Mouse (Mus musculus) kidney, postnatal 0 days (tissue): ENCODE data around the gene Sox5. TPM values are rescaled to one million over a fixed set of nuclear protein-coding genes. Genes with fewer than 3 reads are reported as not detected.

ENCODE experiments used
- ATAC-seq: fragments of 200-750 bp; cut with Nextera tagmentation; replicated peaks from 2 replicates; pipeline ENCODE4 v1.8.0; 2017; ENCODE audit warnings: low read depth, moderate number of reproducible peaks, moderate TSS enrichment, moderate library complexity; ENCODE audit not compliant: low FRiP score
- DNase-seq: peaks from one replicate; pipeline ENCODE4 v3.0.0-alpha.2; 2016; ENCODE audit warnings: low spot score
- H3K27ac ChIP-seq: fragments of 300-500 bp; sonication (generic); 2 replicates; pipeline ENCODE4 v1.5.1; 2014; ENCODE audit warnings: mild to moderate bottlenecking
- H3K27me3 ChIP-seq: fragments of 300-500 bp; sonication (generic); 2 replicates; pipeline ENCODE4 v1.6.1; 2014; ENCODE audit warnings: low read length, mixed read lengths; ENCODE audit not compliant: insufficient read depth
- H3K36me3 ChIP-seq: fragments of 300-500 bp; sonication (generic); 2 replicates; pipeline ENCODE4 v1.6.1; 2014; ENCODE audit warnings: low read length, mixed read lengths; ENCODE audit not compliant: insufficient read depth
- H3K4me1 ChIP-seq: fragments of 300-500 bp; sonication (generic); replicated peaks from 2 replicates; pipeline ENCODE4 v1.6.1; 2014; ENCODE audit warnings: antibody characterized with exemption, low read length, mixed read lengths; ENCODE audit not compliant: insufficient read depth
- H3K4me2 ChIP-seq: fragments of 300-500 bp; sonication (generic); 2 replicates; pipeline ENCODE4 v1.6.1; 2014; ENCODE audit warnings: mild to moderate bottlenecking, low read length, moderate library complexity, mixed read lengths
- H3K4me3 ChIP-seq: fragments of 300-500 bp; sonication (generic); replicated peaks from 2 replicates; pipeline ENCODE4 v1.5.1; 2014; ENCODE audit warnings: low read depth, low read length
- H3K9ac ChIP-seq: fragments of 300-500 bp; sonication (generic); 2 replicates; pipeline ENCODE4 v1.6.1; 2014; ENCODE audit warnings: low read depth, low read length
- H3K9me3 ChIP-seq: fragments of 300-500 bp; sonication (generic); replicated peaks from 2 replicates; pipeline ENCODE4 v1.6.1; 2016; ENCODE audit warnings: low read length, inconsistent platforms, mixed read lengths
- CTCF ChIP-seq: IDR thresholded peaks from 2 replicates; pipeline ENCODE4 v1.5.1; 2016; ENCODE audit warnings: antibody characterized with exemption, low read depth, mild to moderate bottlenecking, moderate library complexity
- WGBS: fragments of 180-500 bp; shearing (Covaris S2); extraction: QIAGEN DNeasy Blood & Tissue Kit; methylation state at CpG from one replicate; pipeline ENCODE4 v1.1.7; 2014; 5-methylcytosine and 5-hydroxymethylcytosine counted together
- polyA plus RNA-seq: library from polyadenylated mRNA; unstranded; fragments of >200 nt; fragmentation: Nextera tagmentation; extraction: Ambion mirVana; gene quantifications from 2 replicates; pipeline ENCODE4 v1.2.1, GENCODE M21; 2015

Gene Sox5
- polyA plus RNA-seq, 1 experiment from 2014 or later: 6.1 TPM

GRCm38 (mm10) chr6:144077826-144078225 lies 704.0 kb downstream of the Sox5 start:
- Histone ChIP-seq H3K4me2 (no peak overlapping the region), H3K9ac (no peak overlapping the region), H3K27me3 (no peaks in the 10 kb centered on the region), H3K4me1 (0 out of 2 replicates have a peak, but pooled peaks cover 3% of the 10 kb centered on the region), H3K9me3 (no peaks in the 10 kb centered on the region), H3K27ac (no peak overlapping the region), H3K4me3 (no peak overlapping the region), H3K36me3 (no peaks in the 10 kb centered on the region)
- WGBS: 82% methylated on average over 7 of the region's 7 CpGs
- no peak for TF ChIP-seq CTCF
- ATAC-seq (no peak), DNase-seq (no peak)

GRCm38 (mm10) chr6:144076376-144076775 lies 705.4 kb downstream of the Sox5 start:
- no peak for DNase-seq
- Histone ChIP-seq H3K27me3 (no peaks in the 10 kb centered on the region), H3K4me1 (0 out of 2 replicates have a peak, but pooled peaks cover 3% of the 10 kb centered on the region), H3K4me2 (no peak overlapping the region), H3K9ac (no peak overlapping the region), H3K36me3 (no peaks in the 10 kb centered on the region), H3K9me3 (no peaks in the 10 kb centered on the region), H3K4me3 (no peak overlapping the region), H3K27ac (no peak overlapping the region)
- no peak for ATAC-seq
- WGBS: 96% methylated on average over 4 of the region's 4 CpGs
- TF ChIP-seq CTCF: no peak

GRCm38 (mm10) chr6:144075327-144075941 lies 706.3 kb downstream of the Sox5 start:
- H3K36me3 ChIP-seq: no peaks in the 10 kb centered on the region
- H3K4me2 ChIP-seq: no peak overlapping the region
- H3K27ac ChIP-seq: no peak overlapping the region
- ATAC-seq (no peak), DNase-seq (no peak)
- H3K27me3 ChIP-seq: no peaks in the 10 kb centered on the region
- WGBS: 79% methylated on average over 12 of the region's 12 CpGs
- 0 out of 2 replicates have a peak, but pooled peaks cover 3% of the 10 kb centered on the region for H3K4me1 ChIP-seq
- H3K9me3 ChIP-seq: no peaks in the 10 kb centered on the region
- TF ChIP-seq CTCF: no peak
- no peak overlapping the region for H3K9ac ChIP-seq
- H3K4me3 ChIP-seq: no peak overlapping the region

GRCm38 (mm10) chr6:144074826-144075225 lies 707.0 kb downstream of the Sox5 start:
- DNase-seq: peak; percentile 52
- no peak overlapping the region for H3K4me2 ChIP-seq
- WGBS: 40% methylated on average over 9 of the region's 9 CpGs

GRCm38 (mm10) chr6:144070461-144070860 lies 711.3 kb downstream of the Sox5 start:
- Histone ChIP-seq H3K9me3 (no peaks in the 10 kb centered on the region), H3K27me3 (no peaks in the 10 kb centered on the region), H3K4me3 (no peak overlapping the region), H3K36me3 (no peaks in the 10 kb centered on the region), H3K9ac (no peak overlapping the region), H3K4me1 (0 out of 2 replicates have a peak, but pooled peaks cover 3% of the 10 kb centered on the region), H3K27ac (no peak overlapping the region), H3K4me2 (no peak overlapping the region)
- WGBS: 89% methylated on average over 5 of the region's 5 CpGs
- DNase-seq: no peak
- no peak for TF ChIP-seq CTCF
- ATAC-seq: no peak

More at GRCm38 (mm10) chr6:144074826-144075225, 707.0 kb downstream of the Sox5 start:
- ATAC-seq: no peak
- no peak overlapping the region for H3K9ac ChIP-seq
- H3K27ac ChIP-seq: no peak overlapping the region
- H3K4me1 ChIP-seq: 0 out of 2 replicates have a peak, but pooled peaks cover 3% of the 10 kb centered on the region
- no peaks in the 10 kb centered on the region for H3K9me3 ChIP-seq
- H3K36me3 ChIP-seq: no peaks in the 10 kb centered on the region
- H3K4me3 ChIP-seq: no peak overlapping the region
- TF ChIP-seq CTCF: no peak
- H3K27me3 ChIP-seq: no peaks in the 10 kb centered on the region

- H3K4me3 ChIP-seq: no peak overlapping the region
- ATAC-seq: no peak
- H3K4me2 ChIP-seq: no peak overlapping the region
- WGBS: 71% methylated on average over 7 of the region's 7 CpGs
- no peak overlapping the region for H3K27ac ChIP-seq
- no peaks in the 10 kb centered on the region for H3K27me3 ChIP-seq
- H3K9ac ChIP-seq: no peak overlapping the region
- H3K9me3 ChIP-seq: no peaks in the 10 kb centered on the region
- no peak for TF ChIP-seq CTCF
- no peaks in the 10 kb centered on the region for H3K36me3 ChIP-seq
- no peak for DNase-seq
- no peaks in the 10 kb centered on the region for H3K4me1 ChIP-seq
Measured at GRCm38 (mm10) chr6:144067491-144067890, 714.3 kb downstream of the Sox5 start.
